Mouse (Mus musculus) frontal cortex, postnatal 36 days (tissue): ENCODE results near the gene Mettl16.

Experiments
- DNase-seq, 2 experiments: peaks; one replicate each; pipeline ENCODE4 v3.0.0; 2022; ENCODE audit warnings: low spot score in 2 of 2

The Mettl16 gene

DNA sequence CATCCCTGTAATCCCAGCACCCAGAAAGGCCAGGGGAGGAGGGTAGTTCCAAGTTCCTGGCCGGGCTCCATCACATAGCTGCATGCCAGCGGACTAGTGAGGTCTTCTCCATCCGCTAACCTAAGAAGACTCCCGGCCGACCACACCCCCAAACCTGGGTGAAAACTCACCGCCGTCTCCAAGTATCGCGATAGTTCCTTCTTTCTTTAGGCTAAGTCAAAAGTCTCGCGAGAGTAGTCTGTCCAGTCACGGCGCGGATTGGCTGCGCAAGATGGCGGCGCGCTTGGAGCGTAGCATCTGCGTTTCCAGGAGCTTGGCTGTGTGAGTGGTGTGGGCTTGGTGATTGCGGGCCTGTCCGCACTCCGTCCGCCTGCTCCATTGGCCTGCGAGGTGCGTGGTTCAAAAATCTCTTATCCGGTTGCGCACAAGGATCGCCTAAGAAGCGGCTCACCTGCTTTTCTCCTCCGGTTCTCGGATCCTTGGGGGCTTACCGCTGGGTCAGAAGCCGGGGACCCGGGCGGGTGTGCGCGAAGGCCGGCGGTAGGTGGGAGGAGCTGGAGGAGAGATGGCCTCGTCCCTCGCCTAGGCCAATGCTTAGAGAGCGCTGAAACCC lies at the start of gene Mettl16:
Gene Mettl16, plus strand, starts transcription at position 236 of the 613 bp plus-strand sequence.
- DNase-seq, result peak; percentile 92 to 98

DNA sequence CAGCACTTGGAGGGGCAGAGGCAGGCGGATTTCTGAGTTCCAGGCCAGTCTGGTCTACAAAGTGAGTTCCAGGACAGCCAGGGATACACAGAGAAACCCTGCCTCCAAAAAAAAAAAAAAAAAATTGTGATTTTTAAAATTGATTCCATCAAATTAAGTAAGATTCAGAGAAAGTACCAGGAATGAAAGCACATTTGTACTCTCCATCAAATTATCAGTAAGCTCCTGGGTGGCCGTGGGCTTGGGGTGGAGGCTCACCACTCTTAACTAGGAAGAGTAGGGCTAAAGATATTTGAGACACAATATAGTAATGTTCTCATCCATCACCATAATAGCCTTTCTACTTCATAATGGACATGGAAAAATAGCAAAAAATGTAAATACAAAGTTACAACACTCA lies 49.5 kb upstream of the Mettl16 start:
- no peak for DNase-seq

DNA sequence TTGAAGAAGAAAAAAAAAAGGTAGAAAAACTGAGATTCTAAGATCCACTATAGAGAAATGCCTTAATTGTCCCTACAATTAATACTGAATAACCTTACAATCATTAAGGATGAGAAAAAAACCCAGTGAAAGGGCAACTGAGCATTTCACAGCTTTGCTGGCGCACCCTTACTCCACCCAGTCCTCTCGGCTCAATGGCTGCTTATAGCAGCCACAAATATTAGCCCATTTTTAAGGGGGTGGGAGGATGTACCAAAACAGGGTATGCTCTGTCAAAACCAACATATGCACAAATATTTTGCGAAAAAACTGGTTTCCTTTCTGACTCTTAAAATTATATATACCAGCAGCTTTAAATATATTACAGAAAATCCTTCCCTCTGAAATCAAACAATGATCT lies 48.7 kb upstream of the Mettl16 start:
- no peak for DNase-seq

DNA sequence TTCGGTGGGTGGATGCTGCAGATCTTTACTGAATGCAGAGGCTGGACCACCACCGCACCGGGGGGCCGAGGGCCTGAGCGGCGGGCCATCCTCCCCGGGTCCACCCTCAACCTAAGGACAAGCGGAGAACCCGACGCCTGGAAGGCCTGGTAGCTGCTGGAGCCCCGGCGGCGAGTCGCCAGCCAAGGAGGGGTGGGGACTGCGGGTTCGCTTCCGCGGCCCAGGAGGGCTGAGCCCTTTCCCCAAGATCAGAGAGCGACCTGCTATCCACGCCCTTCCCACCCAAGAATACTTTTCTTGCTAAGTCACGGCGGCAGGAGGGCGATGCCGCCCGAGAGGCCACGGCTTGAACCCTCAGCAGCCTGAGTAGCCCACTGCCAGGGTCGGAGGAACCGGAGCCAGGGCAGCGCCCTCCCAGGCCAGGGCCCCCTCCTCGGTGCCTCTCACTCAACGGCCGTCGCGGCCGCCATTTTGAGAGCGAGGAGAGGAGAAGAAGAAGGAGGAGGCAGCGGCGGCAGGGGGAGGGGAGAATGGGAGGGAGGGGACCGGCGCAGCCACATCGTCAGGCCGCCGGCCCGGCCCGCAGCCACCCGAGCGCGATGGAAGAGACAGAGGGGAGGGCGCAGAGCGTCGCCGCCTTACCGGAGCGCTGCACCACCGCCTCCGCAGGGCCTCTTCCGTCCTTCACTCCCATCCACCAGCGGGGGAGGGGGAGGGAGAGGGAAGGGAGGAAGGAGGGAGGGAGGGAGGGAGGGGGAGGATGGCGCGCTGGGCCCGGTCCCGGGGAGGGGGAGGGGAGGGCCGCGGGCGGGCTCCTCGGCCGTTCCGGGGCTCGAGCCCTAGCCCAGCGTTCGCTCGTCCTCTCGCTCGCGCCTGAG lies 47.0 kb upstream of the Mettl16 start:
- peak; percentile 76 to 81 for DNase-seq

DNA sequence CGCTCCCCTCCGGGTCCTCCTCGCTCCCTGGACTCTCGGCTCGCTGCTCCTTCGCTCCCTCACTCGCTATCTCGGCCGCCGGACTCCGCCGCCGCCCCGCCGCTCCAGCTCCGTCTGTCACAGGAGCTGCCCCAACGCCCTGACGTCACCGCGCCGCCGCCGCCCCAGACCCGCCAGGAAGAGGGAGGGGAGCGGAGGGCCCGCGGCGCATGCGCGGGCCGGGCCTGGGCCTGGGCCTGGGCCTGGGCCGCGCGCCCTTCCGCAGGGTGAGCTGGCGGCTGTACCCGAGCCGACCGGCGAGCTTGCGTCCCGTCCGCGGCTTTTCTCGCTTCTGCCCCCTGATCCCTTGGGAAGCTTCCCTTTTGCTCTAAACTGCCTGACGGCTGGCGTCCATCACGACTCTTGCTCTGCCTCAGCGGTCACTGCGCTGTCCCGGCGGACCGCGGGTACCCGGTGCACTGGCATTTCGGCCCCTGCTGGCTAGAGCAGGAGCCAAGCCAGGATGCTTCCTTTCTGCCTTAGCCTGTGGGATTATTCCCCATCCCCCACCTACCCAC lies 46.3 kb upstream of the Mettl16 start, which contains the start of gene Pafah1b1:
Gene Pafah1b1, minus strand, starts transcription at position 436 of the 557 bp plus-strand sequence.
- peak; percentile 92 to 96 for DNase-seq

DNA sequence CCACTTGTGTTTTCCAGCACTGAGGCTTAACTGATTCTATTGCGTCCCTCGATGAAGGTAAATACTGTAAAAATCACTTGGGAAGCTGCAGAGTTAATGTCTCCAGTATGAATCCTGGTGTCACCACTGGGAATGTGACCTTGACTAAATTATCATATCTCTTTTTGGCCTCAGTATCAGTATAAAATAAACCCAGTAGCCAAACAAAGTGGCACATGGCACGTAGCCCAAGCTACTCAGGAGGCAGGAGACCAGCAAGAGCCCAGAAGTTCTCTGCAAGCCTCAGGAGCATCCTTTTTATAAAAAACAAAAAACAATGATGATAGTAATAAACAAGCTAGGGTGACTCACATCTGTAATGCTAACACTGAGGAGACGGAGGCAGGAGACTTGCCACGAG lies 45.4 kb upstream of the Mettl16 start:
- DNase-seq, result no peak

DNA sequence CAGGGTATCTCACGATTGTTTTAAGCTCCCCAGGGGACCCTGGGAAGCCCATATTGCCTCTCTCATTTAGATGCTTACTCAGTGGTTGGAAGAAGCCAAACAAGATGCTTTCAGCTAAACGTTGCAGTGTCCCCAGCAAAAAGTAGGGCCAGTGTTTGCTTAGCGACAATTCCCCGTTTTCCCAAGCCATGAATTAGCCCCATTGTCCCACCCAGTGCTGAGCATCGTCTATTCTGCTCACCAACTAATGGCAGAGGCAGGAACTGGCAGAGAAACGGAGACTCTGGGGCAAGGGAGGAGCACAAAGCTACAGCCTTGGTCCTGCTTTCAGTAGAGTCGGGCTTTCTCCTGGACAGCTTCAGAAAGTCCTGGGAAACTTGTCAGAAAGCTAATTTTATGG lies 35.7 kb upstream of the Mettl16 start:
- no peak for DNase-seq

DNA sequence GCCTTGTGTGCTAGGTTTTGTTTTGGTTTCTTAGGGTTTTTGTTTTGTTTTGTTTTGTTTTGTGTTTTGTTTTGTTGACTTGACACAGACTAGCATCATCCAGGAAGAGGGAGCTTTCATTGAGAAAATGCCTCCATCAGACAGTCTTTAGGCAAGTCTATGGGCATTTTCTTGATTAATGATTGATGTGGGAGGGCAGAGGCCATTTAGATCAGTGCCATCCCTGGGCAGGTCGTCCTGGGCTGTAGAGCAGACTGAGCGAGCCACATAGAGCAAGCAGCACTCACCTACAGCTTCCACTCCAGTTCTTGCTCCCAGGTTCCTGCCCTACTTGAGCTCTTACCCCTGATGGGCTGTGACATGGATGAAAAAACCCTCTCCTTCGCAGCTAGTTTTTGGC lies 32.8 kb upstream of the Mettl16 start:
- no peak for DNase-seq

DNA sequence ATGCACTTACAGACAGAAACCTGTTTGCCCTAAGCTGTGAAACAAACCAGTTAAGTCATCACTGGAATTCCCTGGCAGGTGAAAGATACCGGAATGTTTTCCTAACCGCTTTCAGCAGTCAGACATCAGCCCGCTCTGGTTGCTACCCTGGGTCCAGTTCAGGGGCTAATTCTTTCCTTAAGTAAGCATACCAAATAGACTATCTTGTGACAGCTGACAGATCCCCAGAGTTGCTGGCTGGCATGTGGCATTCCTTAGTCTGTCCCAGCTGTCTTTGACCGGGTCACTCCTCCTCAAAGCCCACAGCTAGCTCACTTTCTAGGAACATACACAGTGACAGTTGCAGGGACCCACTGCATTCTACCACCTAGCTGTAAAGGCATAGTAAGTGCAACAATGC lies 22.6 kb upstream of the Mettl16 start:
- DNase-seq, result no peak

DNA sequence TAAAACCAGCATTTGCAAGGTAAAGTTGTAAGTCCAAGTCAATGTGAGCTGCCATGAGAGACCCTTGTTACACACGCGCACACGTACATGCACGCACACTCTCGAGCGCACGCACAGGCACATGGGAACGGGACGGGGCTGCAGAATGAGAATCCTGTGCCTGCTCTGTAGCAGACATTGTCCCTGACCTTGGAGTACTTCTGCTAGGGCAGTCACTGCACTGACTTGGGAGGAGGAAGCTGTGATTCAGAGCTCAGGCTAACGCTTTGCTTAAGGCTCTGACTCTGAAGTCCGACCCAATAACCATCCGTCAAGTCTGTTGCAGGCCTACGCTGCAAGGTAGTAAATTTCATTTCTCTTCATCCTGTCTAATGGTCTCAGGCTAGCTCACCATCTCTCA lies 21.4 kb upstream of the Mettl16 start:
- DNase-seq, result no peak

DNA sequence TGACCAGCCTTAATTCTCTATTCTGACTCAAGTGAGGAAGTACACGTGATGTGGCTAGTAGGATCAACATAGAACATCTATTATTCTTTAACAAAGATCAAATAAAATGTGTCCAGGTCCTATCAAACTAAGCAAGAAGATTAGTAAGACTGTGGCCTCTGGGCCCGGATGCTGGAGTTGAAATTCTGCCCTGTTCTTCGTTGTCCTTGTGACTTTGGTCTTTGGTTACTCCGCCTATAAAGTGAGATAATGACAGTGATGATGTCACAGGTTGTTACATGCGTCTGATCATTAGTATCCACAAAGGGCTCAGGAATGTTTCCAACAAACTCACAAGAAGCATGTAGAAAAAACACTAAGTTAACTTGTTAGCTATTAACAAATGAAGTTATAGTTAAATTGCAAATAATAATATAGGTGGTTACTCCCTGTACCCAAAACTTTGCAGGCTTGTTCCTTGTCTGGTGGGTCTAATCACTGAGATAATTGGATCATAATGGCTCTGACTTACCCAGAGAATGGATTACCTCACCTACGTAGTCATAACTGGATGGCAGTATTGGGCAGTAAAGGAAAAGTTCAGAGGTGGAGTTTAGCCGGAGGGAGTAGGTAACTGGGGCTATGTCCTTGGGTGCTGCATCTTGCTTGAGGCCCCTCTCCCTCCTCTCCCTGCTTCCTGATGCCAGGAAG lies 19.8 kb upstream of the Mettl16 start:
- DNase-seq, result no peak

DNA sequence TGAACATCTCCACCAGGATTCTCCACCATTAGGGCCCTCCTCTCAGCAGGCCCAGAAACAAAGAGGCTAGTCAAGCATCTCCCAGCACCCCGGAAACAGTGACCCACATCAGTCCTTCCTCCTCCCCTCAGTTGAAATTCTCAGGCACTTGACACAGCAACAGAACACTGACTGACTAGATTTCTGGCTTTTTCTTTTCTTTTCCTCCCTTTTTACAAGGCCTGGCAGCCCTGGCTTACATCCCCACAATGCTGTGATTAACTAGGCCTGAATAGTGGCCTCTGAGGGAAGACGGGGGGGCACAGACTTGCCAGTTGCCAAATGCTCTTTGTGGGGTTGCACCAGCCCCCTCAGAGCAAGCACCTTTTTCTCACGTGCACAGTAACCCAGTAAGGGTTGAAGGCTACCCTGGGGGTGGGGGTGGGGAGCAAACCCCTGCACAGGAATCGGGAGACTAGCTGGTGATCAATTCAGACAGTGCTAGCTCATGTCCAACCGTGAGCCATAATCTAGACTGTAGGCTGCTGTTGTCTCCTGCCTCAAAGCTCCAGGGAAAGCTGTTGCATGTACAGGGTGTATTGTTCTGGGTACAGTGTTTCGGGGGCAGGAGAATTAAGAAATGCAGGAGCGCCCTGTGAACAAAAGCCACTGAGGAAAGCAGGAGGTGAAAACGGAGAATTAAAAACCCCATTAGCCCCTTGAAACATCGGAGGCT lies 19.1 kb upstream of the Mettl16 start:
- DNase-seq, result peak in 1 of 2 experiments; percentile 8

DNA sequence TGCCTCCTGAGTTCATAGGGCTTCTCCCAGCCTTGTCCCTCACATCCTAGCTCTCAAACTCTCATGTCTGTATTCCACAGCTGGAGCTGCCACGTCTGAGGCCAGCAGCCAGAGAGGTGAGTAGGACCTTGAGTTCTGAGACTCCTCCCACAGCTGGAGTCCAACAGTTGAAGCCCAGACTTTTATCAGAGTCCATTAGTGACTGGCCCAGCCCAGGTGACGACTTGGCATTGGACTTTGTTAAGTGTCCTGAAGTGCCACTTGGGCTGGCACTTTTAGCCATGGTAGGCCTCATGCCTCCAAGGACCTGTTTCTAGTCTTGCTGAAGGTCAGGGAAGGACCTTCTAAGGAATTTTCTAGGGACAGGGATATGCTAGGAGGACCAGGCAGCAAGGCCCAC lies 14.0 kb upstream of the Mettl16 start:
- DNase-seq, result no peak

DNA sequence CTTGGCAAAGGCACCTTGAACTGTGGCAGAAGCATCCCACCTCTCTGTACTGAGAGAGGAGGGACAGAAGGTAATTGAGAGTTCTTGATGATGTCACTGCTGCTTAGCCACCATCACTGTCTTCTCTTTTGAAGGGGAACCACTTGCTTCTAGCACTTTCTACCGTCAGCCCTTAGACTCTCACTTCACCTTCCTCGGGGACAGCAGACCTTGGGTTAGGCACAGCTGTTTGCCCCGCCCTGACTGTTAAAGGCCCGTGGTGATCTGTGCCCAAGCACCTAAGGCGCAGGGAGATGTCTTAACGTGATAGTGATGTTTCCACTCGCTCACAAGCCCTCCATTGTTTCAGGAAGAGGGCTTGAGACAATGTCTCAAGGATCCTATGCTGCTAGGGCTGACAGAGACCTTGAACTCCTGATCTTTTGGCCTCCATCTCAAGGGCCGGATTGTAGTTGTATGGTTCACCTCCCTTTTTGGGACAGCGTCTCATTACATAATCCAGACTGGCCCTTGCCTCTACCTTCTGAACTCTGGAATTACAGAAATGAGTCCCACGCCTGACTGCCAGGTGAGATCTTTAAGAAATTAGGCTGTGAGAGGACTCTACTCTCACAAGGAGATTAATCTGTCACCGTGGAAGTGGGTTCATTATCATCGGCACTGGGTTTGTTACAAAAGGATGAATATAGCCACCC lies 9.5 kb upstream of the Mettl16 start:
- DNase-seq, result no peak

DNA sequence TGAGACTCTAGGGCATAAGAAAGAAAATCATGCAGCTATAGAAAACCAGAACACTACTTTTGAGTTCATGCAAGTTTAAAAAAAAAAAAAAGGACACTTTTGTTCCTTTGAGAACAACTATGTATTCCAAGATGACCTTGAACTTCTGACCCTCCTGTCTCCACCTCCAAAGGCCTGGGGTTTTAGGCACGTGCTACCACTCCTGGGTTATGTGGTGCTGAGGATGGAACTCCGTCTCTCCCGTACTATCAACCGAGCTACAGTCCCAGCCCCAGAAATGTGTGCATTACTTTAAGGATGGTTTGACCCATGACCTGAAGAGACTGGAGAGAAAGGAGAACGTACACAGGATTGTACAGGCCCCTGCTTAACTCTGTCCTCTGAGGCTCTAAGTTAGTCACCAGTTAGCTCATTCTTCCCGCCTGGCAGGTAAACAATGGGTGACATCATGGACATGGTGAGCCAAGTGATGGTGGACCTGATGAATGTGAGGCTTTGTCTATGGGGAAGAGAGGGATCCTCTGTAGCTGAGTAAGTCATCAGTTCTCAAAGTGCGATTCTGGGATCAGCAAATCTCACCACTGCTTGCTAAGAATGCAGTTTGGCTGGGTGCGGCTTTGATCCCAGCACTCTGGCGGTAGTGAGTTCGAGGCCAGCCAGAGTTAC lies 6.5 kb upstream of the Mettl16 start:
- DNase-seq, result no peak

DNA sequence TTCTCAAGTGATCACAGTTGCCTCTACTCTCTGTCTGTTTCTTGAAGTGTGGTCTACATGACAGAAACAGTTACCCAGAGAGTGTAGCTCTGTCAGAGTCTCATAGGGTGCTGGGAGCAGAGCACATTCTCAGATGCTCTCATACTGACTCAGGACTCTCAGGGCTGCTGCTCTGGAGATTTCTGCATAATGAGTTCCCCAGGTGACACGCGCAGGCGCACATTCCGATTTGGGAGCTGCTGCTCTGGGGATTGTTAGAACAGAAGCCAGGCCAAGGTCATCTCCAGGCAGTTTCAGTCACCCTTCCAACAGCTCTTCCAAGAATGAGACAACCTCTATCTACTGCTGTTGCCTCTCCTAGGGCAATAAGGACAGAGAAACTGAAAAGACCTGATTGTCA lies 3.2 kb upstream of the Mettl16 start:
- DNase-seq, result no peak

DNA sequence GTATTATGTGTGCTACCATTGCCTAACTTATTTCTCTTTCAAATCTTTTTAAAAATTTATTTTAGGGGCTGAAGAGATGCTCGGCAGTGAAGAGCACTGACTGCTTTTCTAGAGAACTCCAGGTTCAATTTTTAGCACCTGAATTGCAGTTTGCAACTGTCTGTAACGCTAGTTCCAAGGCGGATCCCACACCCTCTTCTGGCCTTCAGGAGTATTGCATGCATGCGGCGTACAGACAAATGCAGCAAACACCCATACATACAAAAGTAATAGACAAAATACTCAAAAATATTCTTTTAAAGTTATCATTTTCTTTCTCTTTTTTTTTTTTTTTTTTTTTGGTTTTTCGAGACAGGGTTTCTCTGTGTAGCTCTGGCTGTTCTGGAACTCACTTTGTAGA lies 2.6 kb upstream of the Mettl16 start:
- no peak for DNase-seq

DNA sequence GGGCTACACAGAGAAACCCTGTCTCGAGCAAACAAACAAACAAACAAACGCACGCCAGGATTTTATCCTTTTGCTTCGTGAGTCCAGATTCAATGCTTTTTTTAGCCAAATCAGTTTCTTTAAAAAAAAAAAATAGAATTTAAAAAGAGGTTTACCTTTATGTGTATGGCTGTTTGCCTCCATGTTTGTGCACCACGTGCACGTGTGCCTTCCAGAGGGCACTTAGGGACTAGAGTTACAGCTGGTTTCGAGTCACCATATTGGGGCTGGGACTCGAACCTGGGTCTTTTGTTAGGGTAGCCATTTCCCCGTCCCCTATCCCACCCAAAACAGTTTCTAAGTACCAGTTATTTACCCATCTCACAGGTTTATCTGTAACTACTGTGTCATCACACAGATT lies 593 bp upstream of the Mettl16 start:
- DNase-seq, result no peak

DNA sequence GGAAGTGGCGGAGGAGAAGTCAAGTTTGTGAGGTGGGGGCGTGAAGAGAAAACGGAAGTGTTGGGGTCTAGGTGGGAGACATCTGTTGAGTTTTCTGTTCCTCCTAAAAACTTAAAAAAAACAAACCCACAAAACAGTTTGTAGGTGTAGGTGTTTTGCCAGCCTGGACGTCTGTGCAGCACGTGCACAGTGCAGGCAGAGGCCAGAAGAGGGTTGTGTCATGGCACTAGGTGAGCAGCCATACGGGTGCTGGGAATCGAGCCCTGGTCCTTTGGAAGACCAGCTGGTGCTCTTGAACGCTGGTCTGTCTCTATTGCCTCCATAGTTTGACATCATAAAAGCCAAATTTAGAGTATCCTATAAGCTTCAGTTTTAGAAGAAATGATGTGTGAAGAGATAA lies 604 bp downstream of the Mettl16 start:
- peak in 1 of 2 experiments; percentile 7 for DNase-seq

DNA sequence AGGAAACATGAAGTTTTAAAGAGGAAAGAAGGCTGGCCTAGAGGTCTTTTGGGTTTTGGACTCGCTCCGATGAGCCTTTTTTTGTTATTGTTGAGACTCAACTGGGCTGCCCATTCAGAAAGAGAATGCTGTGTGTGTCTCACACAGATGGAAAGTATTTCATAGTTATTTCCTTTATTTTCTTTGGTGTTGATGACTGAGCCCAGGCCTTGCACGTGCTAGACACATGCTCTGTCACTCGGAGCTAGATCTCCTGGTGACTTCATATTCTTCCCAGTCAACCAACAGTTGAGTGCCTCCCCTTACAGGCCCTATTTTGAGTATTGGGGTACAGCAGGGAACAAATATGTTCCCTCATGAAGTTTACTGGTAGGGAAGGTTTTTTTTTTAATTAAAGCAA lies 1.0 kb downstream of the Mettl16 start:
- DNase-seq, result no peak

DNA sequence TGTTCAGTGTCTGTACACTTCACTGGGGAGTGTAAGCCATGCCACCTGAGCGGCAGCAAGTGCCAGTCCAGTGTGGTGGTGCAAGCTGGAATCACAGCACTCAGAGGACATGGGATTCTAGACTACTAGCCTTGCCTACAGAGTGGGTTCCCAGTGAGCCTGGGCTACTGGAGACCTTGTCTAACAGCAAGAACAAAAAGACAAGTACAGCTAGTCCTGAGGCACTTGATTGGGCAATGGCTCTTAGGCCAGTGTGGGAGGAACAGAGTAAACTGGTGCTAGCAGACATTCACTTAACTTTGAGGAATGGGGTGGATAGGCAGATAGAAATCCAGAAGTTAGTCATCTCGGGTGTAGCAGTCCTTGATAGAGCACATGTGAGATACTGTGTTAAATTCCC lies 1.8 kb downstream of the Mettl16 start:
- no peak for DNase-seq
